Mouse (Mus musculus) myocyte (in vitro differentiated cells): Measurements from ENCODE around the gene Bysl.
A peak's percentile ranks its signal among the peaks of the same experiment; 100 is the strongest.

Experiments
- MAX ChIP-seq: IDR thresholded peaks from one replicate; pipeline ENCODE4 v1.6.1; 2011; ENCODE audit warnings: low read depth, mild to moderate bottlenecking, control low read depth
- MYOD1 ChIP-seq, 3 experiments: IDR thresholded peaks; one replicate each; pipeline ENCODE4 v1.6.1; 2011; ENCODE audit warnings: control low read depth in 2 of 3, low read depth in 2 of 3, mild to moderate bottlenecking in 2 of 3, moderate library complexity in 1 of 3; ENCODE audit not compliant: insufficient read length in 2 of 3, control insufficient read depth in 1 of 3
- POLR2A ChIP-seq: IDR thresholded peaks from one replicate; pipeline ENCODE4 v1.6.1; 2011; ENCODE audit warnings: low read depth, mild to moderate bottlenecking, control low read depth, moderate library complexity; ENCODE audit not compliant: insufficient read length
- REST ChIP-seq: IDR thresholded peaks from one replicate; pipeline ENCODE4 v1.6.1; 2011; ENCODE audit warnings: mild to moderate bottlenecking, control low read depth, moderate library complexity; ENCODE audit not compliant: insufficient read depth, insufficient read length
- SRF ChIP-seq: IDR thresholded peaks from one replicate; pipeline ENCODE4 v1.6.1; 2011; ENCODE audit warnings: low read depth; ENCODE audit not compliant: control insufficient read depth, insufficient read length
- TCF12 ChIP-seq: IDR thresholded peaks from one replicate; pipeline ENCODE4 v1.6.1; 2011; ENCODE audit warnings: mild to moderate bottlenecking, control low read depth; ENCODE audit not compliant: poor library complexity, insufficient read depth, severe bottlenecking

DNA sequence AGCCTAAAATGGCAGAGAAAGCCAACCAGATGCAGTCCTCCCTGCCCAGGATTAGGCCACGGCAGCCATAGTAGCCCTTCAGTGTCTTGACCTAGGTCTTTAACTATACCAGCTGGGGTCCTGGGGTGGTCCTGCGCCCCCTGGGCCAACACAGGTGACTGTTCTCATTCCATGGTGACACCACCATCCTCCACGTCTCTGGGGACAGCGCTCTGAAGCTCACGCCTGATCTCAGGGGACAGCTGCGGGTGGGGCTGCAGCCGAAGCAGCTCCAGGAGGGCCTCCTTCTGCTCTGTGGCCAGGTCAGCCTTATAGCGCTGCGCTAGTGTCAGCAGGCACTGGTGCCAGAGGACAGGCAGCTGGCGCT lies 9.9 kb downstream of the Bysl start:
- TF ChIP-seq MAX (no peak), POLR2A (peak; percentile 30), MYOD1 (IDR thresholded peaks at IDR 0.05; ENCODE audit: control insufficient read depth in 1 of 3, insufficient read length in 2 of 3, low read depth in 2 of 3) (no peak), TCF12 (no peak), SRF (no peak), REST (no peak)
